Mouse (Mus musculus): ENCODE measurements around the gene Snf8. TPM values are rescaled to one million over a fixed set of nuclear protein-coding genes. Genes with fewer than 3 reads are reported as not detected.
A peak's percentile ranks its signal among the peaks of the same experiment; 100 is the strongest.

The Snf8 gene
- polyA plus RNA-seq, 1 experiment from 2014 or later: 90.6 TPM

DNA sequence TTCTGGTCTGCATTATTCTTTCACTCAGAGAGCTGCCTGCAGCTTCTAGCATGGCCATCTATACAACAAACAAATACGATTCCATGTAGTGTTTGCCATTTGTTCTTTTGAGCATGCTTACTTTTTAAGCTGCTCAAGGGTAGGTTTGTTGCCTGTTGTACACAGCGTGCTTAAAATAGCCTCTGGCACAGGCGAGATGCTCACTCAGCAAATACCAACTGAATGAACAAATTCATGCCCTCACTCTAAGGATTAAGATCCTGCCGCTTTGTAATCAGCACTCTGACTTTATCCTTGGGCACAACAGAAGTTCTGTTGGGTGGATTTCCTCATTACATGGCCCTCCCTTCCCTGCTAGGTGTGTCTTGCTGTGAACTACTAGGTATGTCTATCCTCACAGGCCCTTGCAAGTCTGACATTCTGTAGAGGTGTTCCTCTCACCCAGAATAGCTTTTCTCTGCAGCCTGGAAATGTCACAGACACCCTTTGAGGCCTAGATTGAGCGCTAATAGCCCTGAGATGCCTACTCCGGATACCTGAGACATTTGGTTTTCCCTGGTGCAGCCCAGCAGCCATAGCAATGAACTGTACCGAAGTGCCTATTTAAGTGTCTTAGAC lies 58.1 kb downstream of the Snf8 start:
- H3K4me2 ChIP-seq (ENCODE audit: low read length): no peak overlapping the region
- no peaks in the 10 kb centered on the region for H3K36me3 ChIP-seq (ENCODE audit: insufficient read depth, low read length)
- H3K9ac ChIP-seq (ENCODE audit: low read depth, low read length): no peak overlapping the region
- DNase-seq (ENCODE audit: low spot score) (no peak), ATAC-seq (replicated peaks; ENCODE audit: low FRiP score, low read depth) (no peak)
- WGBS: 40% methylated on average over 7 of the region's 7 CpGs
- no peak overlapping the region for H3K4me3 ChIP-seq (replicated peaks; ENCODE audit: low read depth, low read length)
- H3K4me1 ChIP-seq (replicated peaks; ENCODE audit: insufficient read depth, low read length): no peaks in the 10 kb centered on the region
- no peaks in the 10 kb centered on the region for H3K9me3 ChIP-seq (replicated peaks; ENCODE audit: low read length)
- no peak overlapping the region for H3K27ac ChIP-seq
- H3K27me3 ChIP-seq (ENCODE audit: insufficient read depth, low read length): no peaks in the 10 kb centered on the region
- TF ChIP-seq CTCF (IDR thresholded peaks at IDR 0.05; ENCODE audit: low read depth): no peak

DNA sequence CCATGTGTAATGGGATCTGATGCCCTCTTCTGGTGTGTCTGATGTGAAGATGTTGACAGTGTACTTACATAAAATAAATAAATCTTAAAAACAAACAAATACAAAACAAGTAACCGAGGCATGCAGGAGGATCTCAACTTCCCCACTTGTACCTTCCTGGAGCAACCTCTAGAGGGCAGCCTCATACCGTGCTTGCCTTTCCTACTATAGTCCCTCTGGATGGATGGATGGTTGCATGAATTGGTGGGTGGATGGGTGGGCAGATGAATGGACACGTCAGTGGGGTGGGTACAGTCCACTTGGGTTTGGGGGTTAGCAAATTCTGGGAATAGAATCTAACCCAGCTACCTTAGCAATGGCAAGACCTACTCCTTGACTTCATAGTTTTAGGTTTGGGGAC lies 58.7 kb downstream of the Snf8 start:
- no peak overlapping the region for H3K4me2 ChIP-seq (ENCODE audit: low read length)
- H3K36me3 ChIP-seq (ENCODE audit: insufficient read depth, low read length): no peaks in the 10 kb centered on the region
- H3K27ac ChIP-seq: no peak overlapping the region
- DNase-seq (ENCODE audit: low spot score) (peak; percentile 81), ATAC-seq (replicated peaks; ENCODE audit: low FRiP score, low read depth) (0 out of 2 replicates have a peak, but pooled peaks have one; percentile 54)
- peak; percentile 94 for TF ChIP-seq CTCF (IDR thresholded peaks at IDR 0.05; ENCODE audit: low read depth)
- H3K27me3 ChIP-seq (ENCODE audit: insufficient read depth, low read length): no peaks in the 10 kb centered on the region
- no peaks in the 10 kb centered on the region for H3K4me1 ChIP-seq (replicated peaks; ENCODE audit: insufficient read depth, low read length)
- no peaks in the 10 kb centered on the region for H3K9me3 ChIP-seq (replicated peaks; ENCODE audit: low read length)
- 9% methylated on average over 3 of the region's 3 CpGs for WGBS
- H3K4me3 ChIP-seq (replicated peaks; ENCODE audit: low read depth, low read length): no peak overlapping the region
- H3K9ac ChIP-seq (ENCODE audit: low read depth, low read length): no peak overlapping the region

Other genes starting within 250 kb of the Snf8 start
- 0.17 TPM in 1 of 2 replicates, not detected in the other for gene Phospho1, start 210.4 kb upstream of the Snf8 start, polyA plus RNA-seq (2015; fragmentation: Nextera tagmentation; extraction: Ambion mirVana)
- gene Gngt2, start 197.7 kb upstream of the Snf8 start, polyA plus RNA-seq (2015; fragmentation: Nextera tagmentation; extraction: Ambion mirVana): 32.6 and 32.9 TPM in 2 replicates
- gene Abi3, start 192.4 kb upstream of the Snf8 start, polyA plus RNA-seq (2015; fragmentation: Nextera tagmentation; extraction: Ambion mirVana): 10.5 and 13.1 TPM in 2 replicates
- 1.1 and 1.6 TPM in 2 replicates for gene B4galnt2, start 120.0 kb upstream of the Snf8 start, polyA plus RNA-seq (2015; fragmentation: Nextera tagmentation; extraction: Ambion mirVana)
- 14.9 and 20.5 TPM in 2 replicates for gene Igf2bp1, start 28.9 kb upstream of the Snf8 start, polyA plus RNA-seq (2015; fragmentation: Nextera tagmentation; extraction: Ambion mirVana)
- gene Gip, start 10.3 kb upstream of the Snf8 start, polyA plus RNA-seq (2015; fragmentation: Nextera tagmentation; extraction: Ambion mirVana): not detected in 2 replicates
- gene Ube2z, start 30.5 kb downstream of the Snf8 start, polyA plus RNA-seq (2015; fragmentation: Nextera tagmentation; extraction: Ambion mirVana): 31.7 and 33.2 TPM in 2 replicates
- 1,356 and 1,385 TPM in 2 replicates for gene Atp5g1, start 40.8 kb downstream of the Snf8 start, polyA plus RNA-seq (2015; fragmentation: Nextera tagmentation; extraction: Ambion mirVana)
- gene Calcoco2, start 77.1 kb downstream of the Snf8 start, polyA plus RNA-seq (2015; fragmentation: Nextera tagmentation; extraction: Ambion mirVana): not detected in 2 replicates
- gene Ttll6, start 98.9 kb downstream of the Snf8 start, polyA plus RNA-seq (2015; fragmentation: Nextera tagmentation; extraction: Ambion mirVana): 0.04 TPM in 1 of 2 replicates, not detected in the other
- not detected in 2 replicates for gene Hoxb13, start 159.4 kb downstream of the Snf8 start, polyA plus RNA-seq (2015; fragmentation: Nextera tagmentation; extraction: Ambion mirVana)
- gene Hoxb9, start 236.6 kb downstream of the Snf8 start, polyA plus RNA-seq (2015; fragmentation: Nextera tagmentation; extraction: Ambion mirVana): 22.6 and 23.1 TPM in 2 replicates
- 8.7 and 12.2 TPM in 2 replicates for gene Hoxb8, start 247.0 kb downstream of the Snf8 start, polyA plus RNA-seq (2015; fragmentation: Nextera tagmentation; extraction: Ambion mirVana)

Data from kidney, postnatal 0 days (tissue).